Mouse (Mus musculus) E14TG2a.4 (cell line): Measurements from ENCODE around the gene Otx2.

Source experiments
- CTCF ChIP-seq: conservative IDR thresholded peaks from 2 replicates; pipeline ENCODE4 v1.5.1; 2014; ENCODE audit warnings: low read length
- POU5F1 ChIP-seq: IDR thresholded peaks from 2 replicates; pipeline ENCODE4 v1.6.1; 2014; ENCODE audit warnings: low read length, borderline replicate concordance

- no peak for TF ChIP-seq CTCF
- TF ChIP-seq POU5F1 = no peak
These were observed 925 bp downstream of the Otx2 start for GRCm38 (mm10) chr14:48672611-48673176.
